Mouse (Mus musculus) heart, adult 8-10 months (tissue): Measurements from ENCODE around the gene Lce3c. TPM values are rescaled to one million over a fixed set of nuclear protein-coding genes. Genes with fewer than 3 reads are reported as not detected.

Source experiments
- DNase-seq: peaks from one replicate; pipeline ENCODE4 v3.0.0; 2022; ENCODE audit warnings: low spot score
- total RNA-seq, 4 experiments: library from RNA; stranded (reverse); gene quantifications; 2 replicates each; pipeline ENCODE4 v1.2.4; 2022

The Lce3c gene
- not detected for total RNA-seq

DNA sequence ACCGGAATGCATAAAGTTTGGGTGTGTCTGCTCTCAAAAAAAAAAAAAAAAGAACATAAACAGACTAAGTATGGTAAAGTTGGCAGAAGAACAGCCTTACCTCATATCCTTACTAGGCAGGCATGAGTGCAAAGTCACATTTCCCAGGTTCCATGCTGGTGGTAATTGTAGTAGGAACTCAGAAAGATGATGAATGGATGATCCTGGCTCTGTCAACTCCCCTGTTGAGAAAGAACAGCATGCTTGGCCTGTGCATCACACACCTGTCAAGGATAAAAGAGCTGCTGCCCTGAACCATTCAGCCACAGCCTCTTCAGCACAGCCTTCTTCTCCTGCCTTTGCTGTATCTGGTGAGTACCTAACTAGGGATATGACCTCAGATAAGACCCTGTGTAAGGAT, at the start of gene Lce3c:
Lce3c (plus strand) TSS at position 301 of the 400 bp plus-strand sequence.
- DNase-seq, result no peak

DNA sequence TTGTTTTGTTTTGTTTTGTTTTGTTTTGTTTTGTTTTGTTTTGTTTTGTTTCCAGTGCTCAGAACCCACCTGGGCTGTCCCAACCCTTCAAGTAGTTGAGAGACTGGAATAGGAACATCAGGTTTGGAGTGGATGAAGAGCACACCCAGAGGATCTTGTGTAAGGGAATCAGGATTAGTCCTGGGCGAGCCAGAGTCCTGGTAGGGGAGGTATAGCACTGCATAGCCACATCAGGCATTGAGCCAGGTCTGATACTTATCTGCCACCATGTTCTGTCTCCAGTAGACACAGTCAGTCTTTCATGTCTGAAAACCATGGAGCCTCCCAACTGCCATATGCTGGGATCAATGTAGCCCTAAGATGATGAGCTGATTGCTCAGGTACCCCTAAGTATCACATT, 49.8 kb upstream of the Lce3c start:
- no peak for DNase-seq

- DNase-seq, result no peak
Observed at GRCm38 (mm10) chr3:92902992-92903391, 41.3 kb upstream of the Lce3c start.

- DNase-seq, result no peak
Observed at GRCm38 (mm10) chr3:92903640-92904039, 40.6 kb upstream of the Lce3c start.

DNA sequence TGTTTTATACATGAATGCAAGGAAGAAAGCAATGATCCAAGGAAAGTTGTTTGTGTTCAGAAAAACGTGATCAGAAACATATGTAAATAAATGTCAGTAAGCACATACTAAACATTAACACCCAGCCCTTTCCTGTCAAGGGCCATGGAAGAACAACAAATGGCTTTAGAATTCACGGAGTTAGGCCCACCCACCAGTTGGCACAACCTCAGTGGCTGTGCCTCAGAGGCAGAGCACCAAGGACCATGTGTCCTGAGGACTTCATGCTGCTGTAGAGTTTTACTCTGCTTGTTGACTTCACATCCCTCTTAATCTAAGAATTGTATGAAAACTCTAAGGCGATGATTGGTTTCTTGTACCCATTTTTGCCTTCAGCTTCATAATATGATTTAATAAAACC, 39.1 kb upstream of the Lce3c start:
- no peak for DNase-seq

DNA sequence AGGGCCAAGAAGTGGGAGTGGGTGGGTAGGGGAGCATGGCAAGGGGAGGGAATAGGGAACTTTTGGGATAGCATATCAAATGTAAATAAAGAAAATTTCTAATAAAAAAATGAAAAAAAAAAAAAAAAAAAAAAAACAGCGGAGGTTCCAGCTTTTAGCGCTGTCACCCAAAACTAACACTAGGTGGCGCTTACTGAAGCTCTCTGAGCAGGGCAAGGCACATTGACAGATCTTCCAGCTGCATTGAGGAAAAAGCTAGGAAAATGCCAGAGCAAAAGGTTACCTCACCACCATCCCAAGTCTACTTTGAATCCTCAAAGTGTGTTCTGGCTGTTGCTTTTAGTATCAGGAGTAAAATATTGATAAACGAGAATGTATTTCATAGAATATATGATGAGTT, 36.7 kb upstream of the Lce3c start:
- DNase-seq, result no peak

DNA sequence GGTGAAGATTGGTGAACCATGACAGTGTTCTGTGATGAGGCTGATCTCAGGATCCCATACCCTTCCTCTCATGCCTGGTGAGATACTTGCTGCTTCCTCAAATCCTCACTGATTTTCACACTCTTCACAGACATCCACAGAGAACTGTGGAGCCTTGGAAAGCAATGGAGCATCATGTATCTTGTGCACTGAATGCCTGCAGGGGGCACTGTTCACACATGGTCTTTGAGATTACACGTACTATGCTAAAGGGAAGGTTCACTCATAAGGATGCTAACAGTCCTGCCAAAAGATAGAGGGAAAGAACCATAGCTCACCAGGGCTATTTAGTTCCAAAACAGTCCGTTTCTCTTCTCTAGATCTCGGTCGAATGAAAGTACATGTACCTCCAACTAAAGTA, 23.9 kb upstream of the Lce3c start:
- DNase-seq, result no peak

- DNase-seq, result no peak
Observed at GRCm38 (mm10) chr3:92926130-92926529, 18.2 kb upstream of the Lce3c start, which contains the start of gene Lce3a. Lce3a (minus strand) TSS chr3:92926230.

- no peak for DNase-seq
Observed at GRCm38 (mm10) chr3:92932679-92933078, 11.6 kb upstream of the Lce3c start, which contains the start of gene Lce3b. Lce3b (plus strand) TSS chr3:92932979.

DNA sequence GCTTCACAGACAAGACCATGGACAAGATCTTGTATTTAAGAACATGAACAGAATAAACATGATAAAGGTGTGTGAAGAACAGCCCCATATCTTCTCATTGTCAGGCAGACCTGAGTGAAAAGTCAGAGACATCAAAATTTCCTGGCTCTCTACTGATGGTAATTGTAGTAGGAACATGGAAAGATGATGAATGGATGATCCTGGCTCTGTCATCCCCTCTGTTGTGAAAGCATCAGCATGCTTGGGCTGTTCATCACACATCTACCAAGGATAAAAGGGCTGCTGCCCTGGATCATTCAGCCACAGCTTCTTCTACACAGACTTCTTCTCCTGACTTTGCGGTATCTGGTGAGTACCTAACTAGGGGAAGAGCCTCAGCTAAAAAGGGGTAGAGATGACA, 12.8 kb downstream of the Lce3c start, which contains the start of gene Lce3d:
Lce3d (plus strand) TSS at position 301 of the 400 bp plus-strand sequence.
- no peak for DNase-seq

DNA sequence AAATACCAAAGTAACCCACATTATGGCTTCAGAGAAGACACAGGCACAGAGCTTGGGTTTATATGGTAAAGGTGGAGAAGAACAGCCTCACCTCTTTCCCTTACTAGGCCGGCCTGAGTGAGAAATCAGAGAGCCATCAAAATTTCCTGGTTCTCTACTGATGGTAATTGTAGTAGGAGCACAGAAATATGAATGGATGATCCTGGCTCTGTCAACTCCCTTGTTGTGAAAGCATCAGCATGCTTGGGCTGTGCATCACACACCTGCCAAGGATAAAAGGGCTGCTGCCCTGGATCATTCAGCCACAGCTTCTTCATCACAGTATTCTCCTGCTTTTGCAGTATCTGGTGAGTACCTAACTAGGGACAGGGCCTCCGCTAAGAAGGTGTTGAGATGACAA, 22.5 kb downstream of the Lce3c start, which contains the start of gene Lce3e:
Lce3e (plus strand) TSS at position 301 of the 400 bp plus-strand sequence.
- no peak for DNase-seq

DNA sequence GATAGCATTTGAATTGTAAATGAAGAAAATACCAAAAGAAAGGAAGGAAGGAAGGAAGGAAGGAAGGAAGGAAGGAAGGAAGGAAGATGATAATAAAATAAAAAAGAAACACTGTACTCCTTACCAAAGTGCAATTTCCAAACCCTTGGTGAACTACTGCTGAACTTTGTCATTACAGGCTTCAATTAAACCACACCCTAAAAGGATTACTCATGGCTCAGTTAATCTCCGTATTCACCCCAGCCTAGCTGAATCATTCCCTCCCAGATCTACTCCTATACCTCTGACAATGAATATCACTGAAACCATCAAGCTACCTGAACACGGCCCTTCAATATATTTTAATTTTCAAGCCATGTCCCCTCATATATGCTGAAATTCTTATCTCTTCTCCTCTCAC, 34.2 kb downstream of the Lce3c start:
- no peak for DNase-seq

DNA sequence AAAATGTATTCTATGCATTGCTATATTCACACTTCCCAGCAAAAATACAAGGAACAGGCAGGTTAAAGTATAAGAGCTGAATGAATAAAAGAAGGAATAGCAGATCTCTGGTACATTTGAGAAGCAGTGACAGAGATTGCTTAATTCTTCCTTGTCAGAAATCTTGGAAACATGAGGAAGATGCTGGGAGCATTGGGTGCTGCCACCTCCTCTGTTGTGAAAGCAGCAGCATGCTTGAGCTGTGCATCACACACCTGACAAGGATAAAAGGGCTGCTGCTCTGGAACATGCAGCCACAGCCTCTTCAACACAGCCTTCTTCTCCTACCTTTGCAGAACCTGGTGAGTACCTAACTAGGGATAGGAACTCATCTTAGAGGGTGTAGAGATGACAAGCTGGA, 47.6 kb downstream of the Lce3c start, which contains the start of gene Lce3f:
Lce3f (plus strand) TSS at position 301 of the 400 bp plus-strand sequence.
- DNase-seq, result no peak

Other genes with a start within 250 kb of the Lce3c start
- not detected for gene Lce1e, start 235.4 kb upstream of the Lce3c start, total RNA-seq
- not detected for gene Lce1f, start 224.1 kb upstream of the Lce3c start, total RNA-seq
- not detected for gene Gm38119, start 205.4 kb upstream of the Lce3c start, total RNA-seq
- gene Lce1g, start 192.1 kb upstream of the Lce3c start, total RNA-seq, result not detected
- gene Lce1h, start 179.4 kb upstream of the Lce3c start, total RNA-seq, result not detected
- not detected for gene Lce1i, start 165.6 kb upstream of the Lce3c start, total RNA-seq
- not detected for gene Lce1j, start 154.0 kb upstream of the Lce3c start, total RNA-seq
- gene Lce1k, start 136.6 kb upstream of the Lce3c start, total RNA-seq, result not detected
- not detected for gene Kprp, start 117.2 kb upstream of the Lce3c start, total RNA-seq
- not detected for gene Lce1l, start 93.2 kb upstream of the Lce3c start, total RNA-seq
- not detected for gene 2310050C09Rik, start 74.3 kb upstream of the Lce3c start, total RNA-seq
- not detected for gene Lce3a, start 18.3 kb upstream of the Lce3c start, total RNA-seq
- gene Lce3b, start 11.5 kb upstream of the Lce3c start, total RNA-seq, result not detected
- not detected for gene Lce3d, start 12.9 kb downstream of the Lce3c start, total RNA-seq
- not detected for gene Lce3e, start 22.6 kb downstream of the Lce3c start, total RNA-seq
- not detected for gene Lce3f, start 47.7 kb downstream of the Lce3c start, total RNA-seq
- gene Crct1, start 71.2 kb downstream of the Lce3c start, total RNA-seq, result not detected
- not detected for gene Lce1m, start 74.6 kb downstream of the Lce3c start, total RNA-seq
- not detected for gene Gm4858, start 124.3 kb downstream of the Lce3c start, total RNA-seq
- gene Crnn, start 200.3 kb downstream of the Lce3c start, total RNA-seq, result not detected